Mouse (Mus musculus) ovary, adult 18-20 months (tissue): ENCODE data around the gene Surf1.
"Not testable (repeated sequence)": the region's sequence is repeated elsewhere in the genome, so short reads cannot be mapped to it uniquely, and the experiment has no call there.

ENCODE experiments used
- DNase-seq: peaks from one replicate; pipeline ENCODE4 v3.0.0; 2022; ENCODE audit warnings: low spot score, mixed read lengths

Gene Surf1

GRCm38 (mm10) chr2:26900731-26901130 is 15.6 kb downstream of the Surf1 start:
- no peak for DNase-seq

GRCm38 (mm10) chr2:26895898-26896297 is 20.4 kb downstream of the Surf1 start:
- no peak for DNase-seq

DNA sequence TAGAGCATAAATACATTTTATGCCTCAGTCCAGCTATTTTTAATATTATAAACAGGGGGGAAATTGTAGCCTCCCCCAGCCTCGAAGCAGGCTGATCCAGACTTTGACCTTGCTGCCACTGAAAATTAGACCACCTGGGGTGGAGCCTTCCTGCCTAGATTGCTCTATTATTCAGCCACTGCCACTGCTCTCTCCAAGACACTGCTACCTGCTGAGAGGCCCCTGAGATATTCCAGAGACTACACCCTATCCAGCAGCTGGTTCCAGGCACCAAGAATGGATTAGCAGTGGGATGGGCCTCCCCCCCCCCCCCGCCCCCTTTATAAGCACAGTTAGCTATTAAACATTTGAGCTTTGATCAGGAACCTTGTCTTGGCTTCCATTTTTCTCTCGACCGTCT is 30.2 kb downstream of the Surf1 start:
- not testable (repeated sequence) for DNase-seq

DNA sequence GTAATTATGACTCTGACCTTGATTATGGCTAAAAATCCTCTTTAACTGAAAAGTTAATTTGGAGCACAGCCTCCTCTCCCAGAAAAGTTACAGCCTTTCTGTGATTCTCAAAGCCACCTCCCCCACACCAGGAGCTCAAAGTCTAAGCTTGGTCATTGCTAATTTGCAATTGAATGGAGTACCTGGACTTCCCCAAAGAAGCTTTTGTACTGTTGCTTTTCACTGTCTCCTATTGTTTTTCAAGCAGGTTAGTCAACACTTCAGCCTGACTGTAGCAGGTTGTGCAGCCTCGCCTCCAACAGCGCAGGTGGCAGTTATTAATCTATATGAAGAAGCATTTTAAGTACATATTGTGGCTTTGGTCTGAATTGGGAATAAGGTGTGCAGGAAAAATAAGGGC is 30.8 kb downstream of the Surf1 start:
- DNase-seq, result not testable (repeated sequence)

DNA sequence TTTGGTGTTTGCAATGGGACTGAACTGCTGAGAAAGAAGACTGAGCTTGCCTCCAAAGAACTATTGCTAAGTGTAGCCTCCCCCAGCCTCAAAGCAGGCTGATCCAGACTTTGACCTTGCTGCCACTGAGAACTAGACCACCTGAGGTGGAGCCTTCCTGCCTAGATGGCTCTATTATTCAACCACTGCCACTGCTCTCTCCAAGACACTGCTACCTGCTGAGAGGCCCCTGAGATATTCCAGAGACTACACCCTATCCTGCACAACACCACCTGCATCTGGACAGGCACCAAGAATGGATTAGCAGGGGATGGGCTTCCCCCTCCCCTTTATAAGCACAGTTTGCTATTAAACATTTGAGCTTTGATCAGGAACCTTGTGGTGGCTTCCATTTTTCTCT is 37.8 kb downstream of the Surf1 start:
- DNase-seq, result no peak

GRCm38 (mm10) chr2:26870666-26871065 is 45.7 kb downstream of the Surf1 start:
- DNase-seq, result no peak

DNA sequence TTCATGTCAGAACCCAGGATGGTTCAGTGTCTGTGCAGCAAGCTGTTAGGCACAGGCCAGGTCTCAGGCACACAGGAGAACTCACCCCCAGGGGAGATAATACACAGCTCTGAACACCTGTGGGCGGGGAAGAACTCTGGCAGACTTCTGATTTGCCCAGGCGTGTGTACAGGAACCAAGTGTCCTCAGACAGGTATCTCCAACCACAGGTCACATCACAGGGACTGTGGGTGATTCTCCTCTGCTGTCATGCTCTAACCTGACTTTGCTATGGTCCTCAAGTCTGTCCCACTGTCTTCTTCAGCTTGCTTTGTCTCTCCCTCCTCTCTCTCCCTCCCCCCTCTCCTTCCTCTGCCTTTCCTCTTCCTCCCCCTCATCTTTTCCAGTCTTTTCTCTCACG is 51.5 kb downstream of the Surf1 start, which contains the start of gene Abo:
Gene Abo (minus strand): TSS at position 101 of the 400 bp plus-strand sequence.
- no peak for DNase-seq
